Mouse (Mus musculus) midbrain, postnatal 0 days (tissue): ENCODE measurements at regions not wholly inside any gene's neighbourhood (a gene's known extent, or its start where the extent isn't known, plus 50 kb on each side); places are given as distances from the start of the nearest gene placed in this dataset.

Source experiments
- ATAC-seq: fragments of 200-750 bp; cut with Nextera tagmentation; 2 replicates; pipeline ENCODE4 v1.8.0; 2017; ENCODE audit warnings: moderate number of reproducible peaks, mild to moderate bottlenecking, moderate TSS enrichment, moderate library complexity; ENCODE audit not compliant: low FRiP score
- DNase-seq: peaks from one replicate; pipeline ENCODE4 v3.0.0-alpha.2; 2015; ENCODE audit warnings: low spot score
- H3K27ac ChIP-seq: fragments of 300-500 bp; sonication (generic); 2 replicates; pipeline ENCODE4 v1.5.1; 2014; ENCODE audit warnings: low read depth, mild to moderate bottlenecking, low read length, mixed read lengths
- H3K27me3 ChIP-seq: fragments of 300-500 bp; sonication (generic); 2 replicates; pipeline ENCODE4 v1.6.1; 2014; ENCODE audit warnings: low read length, control low read depth, mixed read lengths; ENCODE audit not compliant: insufficient read depth
- H3K36me3 ChIP-seq: fragments of 300-500 bp; sonication (generic); 2 replicates; pipeline ENCODE4 v1.6.1; 2014; ENCODE audit warnings: low read length, control low read depth, mixed read lengths; ENCODE audit not compliant: insufficient read depth
- H3K4me1 ChIP-seq: fragments of 300-500 bp; sonication (generic); 2 replicates; pipeline ENCODE4 v1.6.1; 2014; ENCODE audit warnings: mild to moderate bottlenecking, control low read depth, antibody characterized with exemption, low read length, mixed read lengths; ENCODE audit not compliant: insufficient read depth
- H3K4me2 ChIP-seq: fragments of 300-500 bp; sonication (generic); 2 replicates; pipeline ENCODE4 v1.6.1; 2014; ENCODE audit warnings: low read depth, mild to moderate bottlenecking, low read length, mixed read lengths; ENCODE audit not compliant: poor library complexity, severe bottlenecking
- H3K4me3 ChIP-seq: fragments of 300-500 bp; sonication (generic); 2 replicates; pipeline ENCODE4 v1.5.1; 2014; ENCODE audit warnings: low read depth, mild to moderate bottlenecking, low read length, moderate library complexity
- H3K9ac ChIP-seq: fragments of 300-500 bp; sonication (generic); replicated peaks from 2 replicates; pipeline ENCODE4 v1.6.1; 2014; ENCODE audit warnings: mild to moderate bottlenecking, low read length, moderate library complexity, mixed read lengths; ENCODE audit not compliant: poor library complexity, severe bottlenecking
- H3K9me3 ChIP-seq: fragments of 300-500 bp; sonication (generic); 2 replicates; pipeline ENCODE4 v1.6.1; 2016; ENCODE audit warnings: low read length, control low read depth
- CTCF ChIP-seq: IDR thresholded peaks from 2 replicates; pipeline ENCODE4 v1.5.1; 2016; ENCODE audit warnings: antibody characterized with exemption, mild to moderate bottlenecking
- WGBS: fragments of 180-500 bp; shearing (Covaris S2); extraction: QIAGEN DNeasy Blood & Tissue Kit; methylation state at CpG from one replicate; pipeline ENCODE4 v1.1.7; 2014; 5-methylcytosine and 5-hydroxymethylcytosine counted together

GRCm38 (mm10) chr13:97435865-97436718 lies 195.2 kb downstream of the Enc1 start:
- peak overlapping the region; percentile 56 for H3K9ac ChIP-seq
- DNase-seq (peak; percentile 76), ATAC-seq (peak; percentile 33)
- H3K36me3 ChIP-seq: no peaks in the 10 kb centered on the region
- peaks cover 33% of the 10 kb centered on the region for H3K4me1 ChIP-seq
- H3K4me3 ChIP-seq: peak overlapping the region; percentile 30
- H3K27ac ChIP-seq: peak overlapping the region; percentile 75
- H3K4me2 ChIP-seq: peak overlapping the region; percentile 58
- no peaks in the 10 kb centered on the region for H3K9me3 ChIP-seq
- H3K27me3 ChIP-seq: no peaks in the 10 kb centered on the region
- WGBS: 4% methylated on average over 24 of the region's 24 CpGs
- TF ChIP-seq CTCF: peak; percentile 55

- Histone ChIP-seq H3K36me3 (no peaks in the 10 kb centered on the region), H3K4me2 (peak overlapping the region; percentile 58), H3K9me3 (no peaks in the 10 kb centered on the region), H3K27ac (peak overlapping the region; percentile 75), H3K4me1 (peaks cover 33% of the 10 kb centered on the region), H3K4me3 (peak overlapping the region; percentile 30), H3K9ac (peak overlapping the region; percentile 56; the same call in 1 of the 2 replicates), H3K27me3 (no peaks in the 10 kb centered on the region)
- ATAC-seq: no peak
- DNase-seq: peak; percentile 12
- TF ChIP-seq CTCF: no peak
- 8% methylated on average over 20 of the region's 20 CpGs for WGBS
Observed at GRCm38 (mm10) chr13:97434961-97435864, 194.3 kb downstream of the Enc1 start.

- ATAC-seq: no peak
- WGBS: 54% methylated on average over 7 of the region's 7 CpGs
- H3K4me1 ChIP-seq: peaks cover 28% of the 10 kb centered on the region
- H3K4me3 ChIP-seq: no peak overlapping the region
- no peaks in the 10 kb centered on the region for H3K27me3 ChIP-seq
- DNase-seq: no peak
- H3K27ac ChIP-seq: no peak overlapping the region
- H3K9me3 ChIP-seq: no peaks in the 10 kb centered on the region
- H3K36me3 ChIP-seq: no peaks in the 10 kb centered on the region
- no peak for TF ChIP-seq CTCF
- H3K4me2 ChIP-seq: no peak overlapping the region
- no peak overlapping the region for H3K9ac ChIP-seq
Observed at GRCm38 (mm10) chr13:97434167-97434566, 193.3 kb downstream of the Enc1 start.

GRCm38 (mm10) chr13:97432627-97433026 lies 191.7 kb downstream of the Enc1 start:
- Histone ChIP-seq H3K9ac (no peak overlapping the region), H3K36me3 (no peaks in the 10 kb centered on the region), H3K27me3 (no peaks in the 10 kb centered on the region), H3K4me3 (no peak overlapping the region), H3K9me3 (no peaks in the 10 kb centered on the region), H3K4me1 (peaks cover 21% of the 10 kb centered on the region), H3K27ac (no peak overlapping the region), H3K4me2 (no peak overlapping the region)
- TF ChIP-seq CTCF: no peak
- ATAC-seq: no peak
- no peak for DNase-seq
- WGBS: 60% methylated on average over 4 of the region's 4 CpGs

- Histone ChIP-seq H3K27me3 (no peaks in the 10 kb centered on the region), H3K9ac (no peak overlapping the region), H3K36me3 (no peaks in the 10 kb centered on the region), H3K4me2 (no peak overlapping the region), H3K9me3 (no peaks in the 10 kb centered on the region), H3K4me1 (peaks cover 11% of the 10 kb centered on the region; the same call in 1 of the 2 replicates), H3K4me3 (no peak overlapping the region), H3K27ac (no peak overlapping the region)
- TF ChIP-seq CTCF: no peak
- no peak for DNase-seq
- 56% methylated on average over 2 of the region's 2 CpGs for WGBS
- no peak for ATAC-seq
Observed at GRCm38 (mm10) chr13:97430885-97431284, 190.0 kb downstream of the Enc1 start.
